Mouse (Mus musculus) gastrocnemius, adult 18-20 months (tissue): ENCODE measurements at regions not wholly inside any gene's neighbourhood (a gene's known extent, or its start where the extent isn't known, plus 50 kb on each side); places are given as distances from the start of the nearest gene placed in this dataset.

Source experiments
- DNase-seq: peaks from one replicate; pipeline ENCODE4 v3.0.0; 2021; ENCODE audit warnings: low spot score

DNA sequence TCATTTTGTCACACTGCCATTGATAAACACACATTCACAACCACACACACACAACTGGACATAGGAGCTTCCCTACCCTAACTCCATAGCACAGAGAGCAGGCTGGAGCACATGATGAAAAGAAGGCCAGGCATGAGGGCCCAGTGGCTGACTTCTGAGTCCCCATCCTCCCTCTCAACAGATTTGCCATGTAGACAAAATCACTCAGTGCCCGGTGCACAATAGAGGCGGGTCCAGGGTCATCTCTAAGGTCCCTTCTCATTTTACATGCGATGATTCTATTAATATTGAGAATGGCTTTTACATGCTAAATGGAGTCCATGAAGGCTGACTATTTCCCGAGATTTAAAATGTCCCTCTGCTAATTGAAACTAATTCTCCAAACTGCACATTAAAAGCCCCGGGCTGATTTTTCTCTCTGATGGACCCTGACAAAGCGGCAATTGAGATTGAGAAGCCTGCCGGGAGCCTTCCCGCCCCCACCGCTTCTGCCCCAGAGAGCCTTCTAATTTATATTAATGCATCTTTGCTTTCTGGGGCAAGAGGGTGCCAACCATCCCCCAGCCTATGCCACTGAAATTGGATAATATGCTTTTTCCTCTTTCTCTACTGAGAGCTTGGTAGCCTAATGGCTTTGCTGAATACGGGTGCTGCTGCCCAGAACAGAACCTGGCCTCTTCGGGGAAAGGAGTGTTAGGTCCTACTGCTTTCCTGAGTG is 252.7 kb upstream of the Dio3 start:
- DNase-seq: no peak

GRCm38 (mm10) chr12:110027345-110027744 is 251.5 kb upstream of the Dio3 start:
- DNase-seq: no peak

- no peak for DNase-seq
Measured at GRCm38 (mm10) chr12:110027976-110028375, 250.9 kb upstream of the Dio3 start.

GRCm38 (mm10) chr12:110028646-110029045 is 250.2 kb upstream of the Dio3 start:
- DNase-seq: no peak

- no peak for DNase-seq
Measured at GRCm38 (mm10) chr12:110031326-110031725, 247.5 kb upstream of the Dio3 start.

- DNase-seq: no peak
Measured at GRCm38 (mm10) chr12:110035171-110035570, 243.7 kb upstream of the Dio3 start.

DNA sequence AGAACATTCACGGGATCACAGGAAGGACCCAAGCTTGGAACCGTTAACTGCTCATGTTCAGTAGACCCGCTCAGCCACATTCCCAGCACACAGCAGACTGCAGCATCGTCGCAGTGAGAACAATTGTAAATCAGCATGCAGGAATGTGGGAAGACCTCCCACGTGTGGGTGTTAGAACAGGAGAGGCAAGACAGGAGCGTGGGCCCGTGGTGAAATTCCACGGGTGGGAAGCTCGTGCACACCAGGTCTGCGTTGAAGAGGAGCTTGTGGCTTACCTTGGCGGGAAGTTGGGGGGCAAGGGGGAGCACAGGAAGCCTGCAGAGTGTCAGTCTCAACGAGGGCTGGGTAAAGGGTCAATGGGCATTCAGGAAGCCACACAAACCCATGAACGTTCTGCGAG is 238.2 kb upstream of the Dio3 start:
- no peak for DNase-seq

DNA sequence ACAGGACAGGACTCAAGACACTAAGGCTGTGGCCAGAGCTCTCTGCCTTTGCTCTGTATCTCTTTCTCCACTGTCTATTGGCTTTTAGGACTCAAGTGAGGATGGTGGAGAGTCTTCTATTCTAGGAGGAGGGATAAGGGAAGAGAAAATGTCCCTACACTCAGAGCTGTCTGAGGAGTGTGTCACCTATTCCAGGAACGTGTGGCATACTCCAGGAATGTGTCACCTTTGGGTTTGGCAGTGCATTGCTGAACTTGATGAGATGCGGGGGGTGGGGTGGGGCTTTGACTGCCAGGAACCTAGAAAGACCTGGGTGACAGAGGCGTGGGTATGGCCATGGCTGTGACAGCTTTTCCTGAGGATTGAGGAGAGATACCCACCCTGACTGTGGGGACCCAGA is 237.1 kb upstream of the Dio3 start:
- DNase-seq: no peak

DNA sequence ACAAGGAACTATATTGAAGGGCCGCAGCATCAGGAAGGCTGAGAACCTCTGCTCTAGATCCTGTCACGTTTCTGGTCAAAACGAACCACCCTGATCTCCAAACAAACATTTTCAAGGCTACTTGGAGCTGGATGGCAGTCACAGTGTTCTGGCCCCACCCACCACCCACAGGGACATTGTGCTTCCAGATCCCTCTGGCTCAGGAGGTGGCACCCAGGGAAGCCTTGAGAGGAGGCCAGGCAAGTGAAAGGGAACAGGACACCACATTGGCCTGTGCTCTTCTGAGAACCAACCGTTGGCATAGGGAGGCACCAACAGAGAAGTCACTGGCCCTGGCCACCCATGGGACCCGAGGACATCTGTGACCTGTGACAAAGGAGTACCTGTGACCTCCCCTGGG is 234.6 kb upstream of the Dio3 start:
- no peak for DNase-seq

DNA sequence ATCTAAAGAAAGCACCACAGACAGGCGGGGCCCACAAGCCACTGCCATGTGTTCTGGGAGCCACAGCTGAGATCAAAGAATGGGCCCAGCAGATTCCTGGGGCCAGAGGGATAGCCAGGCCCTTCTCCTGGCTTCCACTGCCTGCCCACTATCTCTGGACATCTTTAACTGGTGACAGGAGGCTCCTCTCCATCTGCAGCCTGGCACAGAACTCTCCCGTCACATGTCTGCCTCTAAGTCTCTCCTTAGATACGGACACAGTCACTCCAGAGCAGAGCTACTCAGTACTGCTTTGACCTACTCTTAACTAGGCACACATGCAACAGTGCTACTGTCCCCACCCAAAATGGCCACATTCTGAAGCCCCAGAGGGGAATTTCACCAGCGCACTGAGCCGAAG is 234.1 kb upstream of the Dio3 start:
- DNase-seq: no peak

DNA sequence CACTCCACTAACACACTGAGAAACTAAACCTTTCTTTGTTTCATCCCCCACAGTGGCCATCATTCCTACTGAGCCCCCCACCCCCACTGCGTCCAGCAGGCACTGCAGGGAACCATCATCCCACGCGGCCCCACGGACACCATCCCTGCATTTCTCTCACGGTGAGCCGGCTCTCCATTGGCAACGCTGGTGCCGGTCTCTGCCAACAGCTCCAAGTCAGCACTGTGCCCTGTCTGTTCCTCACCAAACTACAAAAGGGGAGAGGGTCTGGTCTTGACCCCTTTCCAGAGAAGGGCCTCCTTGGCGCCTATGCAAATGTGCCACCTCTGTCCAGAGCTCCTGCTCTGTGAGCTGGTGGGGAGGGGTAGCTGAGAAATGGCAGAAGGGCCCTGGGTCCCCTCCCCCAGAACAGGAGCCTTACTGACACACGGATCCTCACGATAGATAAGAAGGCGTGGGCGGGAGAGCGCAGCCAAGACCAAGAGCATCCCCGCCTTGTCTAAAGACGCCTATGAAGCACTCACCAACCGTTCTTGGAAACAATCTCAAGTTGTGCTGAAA is 233.0 kb upstream of the Dio3 start:
- DNase-seq: no peak

DNA sequence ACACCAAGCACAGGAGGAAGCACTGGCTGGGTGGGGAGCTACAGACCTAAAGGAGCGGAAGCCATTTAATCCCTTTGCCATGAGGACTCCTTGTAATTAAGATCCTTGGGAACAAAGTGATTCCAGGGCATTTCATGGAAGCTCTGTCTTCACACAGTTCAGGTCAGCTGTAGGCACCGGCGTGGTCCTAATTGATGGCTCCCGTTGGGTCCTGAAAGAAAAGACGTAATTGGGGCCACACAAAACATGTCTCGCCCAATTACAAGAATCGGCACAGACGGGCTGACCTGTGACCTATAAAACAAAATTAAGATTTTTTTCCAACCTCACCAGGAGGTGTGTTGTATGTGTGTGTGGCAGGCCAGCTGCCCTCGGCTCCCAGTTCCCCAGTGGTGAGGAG is 232.3 kb upstream of the Dio3 start:
- DNase-seq: no peak

GRCm38 (mm10) chr12:110047466-110048250 is 231.2 kb upstream of the Dio3 start:
- peak; percentile 5 for DNase-seq

- DNase-seq: no peak
Measured at GRCm38 (mm10) chr12:110049154-110049736, 229.6 kb upstream of the Dio3 start.

DNA sequence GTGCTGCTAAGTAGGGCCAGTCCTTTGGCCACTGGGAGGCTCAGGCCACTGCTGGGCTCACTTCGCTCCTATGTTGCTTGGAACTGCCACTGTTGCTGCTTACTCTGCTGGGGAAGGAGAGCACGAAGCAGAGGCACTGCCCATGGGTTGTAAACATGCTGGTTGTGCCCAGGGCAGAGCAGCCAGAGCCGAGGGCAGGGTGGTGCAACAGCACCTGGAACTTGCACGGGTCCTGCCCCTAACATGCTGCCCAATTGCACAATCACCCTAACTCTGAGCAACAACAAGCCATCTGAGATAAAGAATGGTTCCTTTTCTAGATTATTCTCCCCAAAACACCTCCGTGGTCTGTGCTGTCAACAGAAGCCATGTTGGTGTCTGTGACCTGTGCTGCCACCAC is 219.5 kb upstream of the Dio3 start:
- no peak for DNase-seq

DNA sequence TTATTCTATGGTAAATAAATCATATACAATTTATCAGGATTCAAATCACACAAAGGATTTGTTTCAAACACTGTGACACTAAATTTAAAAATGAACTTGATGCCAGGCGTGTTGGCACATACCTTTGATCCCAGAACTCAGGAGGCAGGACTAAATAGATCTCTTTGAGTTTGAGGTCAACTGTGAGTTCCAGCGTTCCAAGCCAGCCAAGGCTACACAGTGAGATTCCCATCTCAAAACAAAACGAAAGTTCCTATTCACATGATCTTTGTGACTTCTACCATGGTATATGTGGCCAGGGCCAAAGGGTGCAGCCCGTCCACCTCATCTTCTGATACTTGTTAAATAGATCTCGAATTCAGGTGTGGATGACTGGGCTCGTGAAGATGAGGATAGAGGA is 216.9 kb upstream of the Dio3 start:
- no peak for DNase-seq

DNA sequence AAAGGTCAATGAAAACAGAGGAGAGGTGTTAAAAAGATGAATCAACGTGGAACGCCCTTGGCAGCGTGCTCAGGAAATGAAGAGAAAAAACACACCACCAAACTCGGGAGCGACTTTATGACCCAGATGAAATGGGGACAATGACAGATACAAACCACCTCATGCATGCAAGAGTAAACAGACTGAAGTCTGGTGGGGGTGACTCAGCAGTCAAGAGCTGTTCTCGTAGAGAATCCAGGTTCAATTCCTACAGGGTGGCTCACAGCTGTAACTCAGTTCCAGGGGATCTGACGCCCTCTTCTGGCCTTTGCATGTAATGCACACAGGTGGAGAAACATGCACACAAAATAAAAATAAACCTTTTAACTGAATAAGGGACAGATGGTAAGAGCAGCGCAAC is 215.9 kb upstream of the Dio3 start:
- DNase-seq: no peak

GRCm38 (mm10) chr12:110066361-110066885 is 212.4 kb upstream of the Dio3 start:
- DNase-seq: no peak

GRCm38 (mm10) chr12:110070506-110070905 is 208.4 kb upstream of the Dio3 start:
- DNase-seq: no peak

- DNase-seq: no peak
Measured at GRCm38 (mm10) chr12:110071823-110072222, 207.0 kb upstream of the Dio3 start.

GRCm38 (mm10) chr12:110074921-110075320 is 203.9 kb upstream of the Dio3 start:
- no peak for DNase-seq

- DNase-seq: no peak
Measured at GRCm38 (mm10) chr12:110077211-110077884, 201.5 kb upstream of the Dio3 start.
